Mouse (Mus musculus) heart, adult 18-20 months (tissue): ENCODE measurements around the gene Cel. TPM values are rescaled to one million over a fixed set of nuclear protein-coding genes. Genes with fewer than 3 reads are reported as not detected.

Experiments
- DNase-seq, 2 experiments: peaks; one replicate each; pipeline ENCODE4 v3.0.0; 2021 to 2022; ENCODE audit warnings: mixed read lengths in 1 of 2
- long read RNA-seq, 2 experiments: library from polyadenylated mRNA; stranded (forward); transcript quantifications; one replicate each; pipeline ENCODE4 v2.0.0; 2021
- total RNA-seq, 2 experiments: library from RNA; stranded (reverse); gene quantifications; 2 replicates each; pipeline ENCODE4 v1.2.3; 2021

Gene Cel
- not detected for total RNA-seq
- long read RNA-seq, experiment 1, result 0 reads
- long read RNA-seq, experiment 2, result 0 reads

- no peak for DNase-seq
Measured at GRCm38 (mm10) chr2:28563303-28563702, at the start of gene Cel. Gene Cel, minus strand, starts transcription at chr2:28563403.

- DNase-seq, result no peak
Measured at GRCm38 (mm10) chr2:28612436-28613063, 49.3 kb upstream of the Cel start.

- DNase-seq, result no peak
Measured at GRCm38 (mm10) chr2:28611407-28611787, 48.2 kb upstream of the Cel start.

- no peak for DNase-seq
Measured at GRCm38 (mm10) chr2:28610716-28611406, 47.7 kb upstream of the Cel start.

- DNase-seq, result no peak
Measured at GRCm38 (mm10) chr2:28609851-28610250, 46.6 kb upstream of the Cel start.

- DNase-seq, result no peak
Measured at GRCm38 (mm10) chr2:28607341-28608165, 44.4 kb upstream of the Cel start.

GRCm38 (mm10) chr2:28606601-28607340 is 43.6 kb upstream of the Cel start:
- no peak for DNase-seq

DNA sequence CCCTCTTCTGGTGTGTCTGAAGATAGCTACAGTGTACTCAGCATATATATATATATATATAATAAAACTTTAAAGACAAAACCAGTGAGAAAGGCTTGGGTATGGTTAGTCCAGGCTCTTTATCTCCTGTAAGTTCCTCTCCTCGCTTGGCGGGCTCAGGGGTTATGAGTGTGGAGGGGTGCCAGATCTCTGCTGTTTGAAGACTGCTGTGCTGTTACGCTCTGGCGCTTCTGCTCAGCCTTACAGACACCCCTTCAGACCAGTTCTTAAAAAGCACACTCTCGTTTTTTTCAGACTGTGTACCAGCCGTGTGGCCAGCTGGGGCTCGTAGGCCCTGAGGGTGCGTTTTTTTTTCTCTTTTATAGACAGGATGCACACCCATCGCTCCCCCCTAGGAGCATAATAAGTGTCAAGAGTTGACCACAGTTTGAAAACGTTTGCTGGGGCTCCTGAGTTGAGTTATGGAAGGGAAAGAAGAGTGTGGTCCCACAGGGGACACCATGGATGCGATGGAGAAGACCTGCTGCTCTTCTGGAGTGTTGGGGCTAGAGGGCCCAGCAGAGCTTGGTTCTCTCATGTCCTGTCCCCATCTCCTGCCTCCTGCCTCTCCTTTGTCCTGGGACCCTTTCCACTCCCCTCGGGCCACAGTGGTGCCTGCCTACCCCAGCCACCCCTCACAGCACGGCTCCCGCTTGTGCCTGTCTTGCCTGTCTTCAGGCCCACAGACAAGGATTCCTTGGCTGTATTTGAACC is 42.8 kb upstream of the Cel start:
- no peak for DNase-seq

GRCm38 (mm10) chr2:28603542-28603941 is 40.3 kb upstream of the Cel start:
- DNase-seq, result no peak

GRCm38 (mm10) chr2:28601720-28602590 is 38.8 kb upstream of the Cel start:
- DNase-seq, result no peak

DNA sequence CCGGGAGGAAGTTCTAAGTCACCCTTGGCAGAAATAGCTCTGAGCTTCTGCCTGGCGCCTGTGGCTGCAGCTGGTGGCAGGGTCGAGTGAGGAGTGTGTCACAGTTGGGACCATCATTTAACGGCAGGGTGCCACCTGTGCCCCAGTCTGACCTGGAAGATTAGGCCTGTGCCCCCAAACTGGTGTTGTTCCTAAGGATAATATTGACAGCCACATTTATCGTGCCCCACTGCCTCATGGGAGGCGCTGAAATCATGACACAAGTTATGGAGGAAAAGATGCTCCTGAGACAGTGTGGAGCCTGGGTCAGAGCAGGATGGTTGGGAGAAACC is 36.3 kb upstream of the Cel start:
- no peak for DNase-seq

GRCm38 (mm10) chr2:28598692-28599568 is 35.7 kb upstream of the Cel start:
- DNase-seq, result no peak

DNA sequence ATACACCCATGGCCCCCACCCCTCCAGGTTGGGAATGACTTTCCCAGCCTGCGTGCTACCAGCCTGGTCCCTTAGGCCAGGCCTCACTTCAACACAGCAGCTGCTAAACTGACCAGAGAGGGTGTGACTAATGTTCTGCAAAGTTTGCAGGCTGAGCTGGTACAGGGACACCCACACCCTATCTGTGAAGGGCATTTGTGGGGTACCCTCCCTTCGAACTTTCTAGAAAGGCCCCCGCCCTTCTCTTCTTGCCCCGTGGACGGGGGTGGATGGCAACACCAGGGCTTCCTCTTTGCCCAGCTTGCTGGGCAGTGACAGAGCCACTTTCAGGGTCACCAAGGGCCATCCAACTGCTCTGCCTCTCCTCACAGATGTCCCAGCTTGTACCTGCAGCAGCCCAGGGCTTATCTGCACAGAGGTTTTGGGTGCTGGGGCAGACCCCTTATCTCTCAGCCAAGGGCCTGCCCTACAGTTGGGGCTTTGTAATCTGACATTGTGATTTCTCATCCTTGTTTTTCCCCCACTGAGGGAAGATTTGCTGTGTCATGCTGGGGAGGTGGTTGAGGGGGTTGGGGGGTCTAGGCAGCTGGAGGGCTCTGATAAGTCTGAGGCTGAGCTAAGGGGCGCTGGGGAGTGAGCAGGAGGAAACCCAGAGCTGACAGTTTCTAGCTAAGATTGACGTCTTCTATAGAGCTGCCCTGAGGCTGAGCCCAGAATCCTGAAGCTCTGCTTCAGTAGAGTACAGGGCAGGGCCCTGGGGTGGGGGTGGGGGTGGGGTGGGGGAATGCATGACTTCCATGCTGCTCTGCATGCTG is 34.7 kb upstream of the Cel start:
- no peak for DNase-seq

- DNase-seq, result no peak
Measured at GRCm38 (mm10) chr2:28596998-28597397, 33.8 kb upstream of the Cel start.

DNA sequence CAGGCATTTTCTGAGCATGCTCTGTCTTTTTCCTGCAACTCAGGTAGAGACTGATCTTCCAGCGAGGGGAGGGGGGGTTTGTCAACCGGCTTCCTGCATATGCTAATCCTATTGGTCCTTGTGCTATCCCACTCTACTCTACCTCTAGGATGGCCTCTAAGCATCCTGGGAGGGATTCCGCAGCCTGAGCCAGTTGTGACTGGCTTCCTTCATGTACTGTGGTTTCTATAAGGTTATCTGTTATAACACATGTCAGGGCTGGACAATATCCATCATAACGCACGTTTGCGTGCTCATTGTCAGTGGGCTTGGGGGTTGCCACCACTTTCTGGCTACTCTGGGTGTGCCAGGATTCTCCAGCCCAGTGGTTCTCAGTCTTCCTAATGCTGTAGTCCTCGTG is 32.8 kb upstream of the Cel start:
- no peak for DNase-seq

- DNase-seq, result peak; percentile 49 to 71
Measured at GRCm38 (mm10) chr2:28592809-28593208, 29.6 kb upstream of the Cel start.

GRCm38 (mm10) chr2:28591479-28591878 is 28.3 kb upstream of the Cel start:
- DNase-seq, result peak in 1 of 2 experiments; percentile 23

GRCm38 (mm10) chr2:28588574-28588973 is 25.4 kb upstream of the Cel start:
- DNase-seq, result no peak

GRCm38 (mm10) chr2:28585730-28586129 is 22.5 kb upstream of the Cel start:
- no peak for DNase-seq
